Mouse (Mus musculus) midbrain, embryonic 15.5 days (tissue): ENCODE data around the gene Tlr9. TPM values are rescaled to one million over a fixed set of nuclear protein-coding genes. Genes with fewer than 3 reads are reported as not detected.

Experiments used
- ATAC-seq: fragments of 200-750 bp; cut with Nextera tagmentation; replicated peaks from 2 replicates; pipeline ENCODE4 v1.8.0; 2017; ENCODE audit warnings: moderate TSS enrichment
- H3K27ac ChIP-seq: fragments of 300-500 bp; sonication (generic); 2 replicates; pipeline ENCODE4 v1.5.1; 2015; ENCODE audit warnings: mild to moderate bottlenecking, inconsistent platforms
- H3K27me3 ChIP-seq: fragments of 300-500 bp; sonication (generic); replicated peaks from 2 replicates; pipeline ENCODE4 v1.6.1; 2015; ENCODE audit warnings: inconsistent platforms
- H3K36me3 ChIP-seq: fragments of 300-500 bp; sonication (generic); replicated peaks from 2 replicates; pipeline ENCODE4 v1.6.1; 2015; ENCODE audit warnings: inconsistent platforms
- H3K4me1 ChIP-seq: fragments of 300-500 bp; sonication (generic); 2 replicates; pipeline ENCODE4 v1.6.1; 2015; ENCODE audit warnings: inconsistent platforms
- H3K4me2 ChIP-seq: fragments of 300-500 bp; sonication (generic); 2 replicates; pipeline ENCODE4 v1.6.1; 2015; ENCODE audit warnings: inconsistent platforms, mild to moderate bottlenecking, moderate library complexity
- H3K4me3 ChIP-seq: fragments of 300-500 bp; sonication (generic); 2 replicates; pipeline ENCODE4 v1.5.1; 2015; ENCODE audit warnings: mild to moderate bottlenecking, inconsistent platforms
- H3K9ac ChIP-seq: fragments of 300-500 bp; sonication (generic); 2 replicates; pipeline ENCODE4 v1.6.1; 2015; ENCODE audit warnings: mild to moderate bottlenecking, inconsistent platforms
- H3K9me3 ChIP-seq: fragments of 300-500 bp; sonication (generic); 2 replicates; pipeline ENCODE4 v1.6.1; 2016; ENCODE audit warnings: inconsistent platforms
- WGBS: fragments of 180-500 bp; shearing (Covaris S2); methylation state at CpG from one replicate; pipeline ENCODE4 v1.1.7; 2015; ENCODE audit warnings: mixed read lengths; 5-methylcytosine and 5-hydroxymethylcytosine counted together
- polyA plus RNA-seq: library from polyadenylated mRNA; unstranded; fragments of >200 nt; fragmentation: Nextera tagmentation; extraction: Ambion mirVana; gene quantifications from 2 replicates; pipeline ENCODE4 v1.2.1, GENCODE M21; 2015

The Tlr9 gene
- 0.05 TPM in 1 of 2 replicates, not detected in the other for polyA plus RNA-seq

GRCm38 (mm10) chr9:106222261-106222851 lies at the start of gene Tlr9:
Tlr9 (plus strand) TSS chr9:106222598.
- ATAC-seq = no peak
- 82% methylated on average over 4 of the region's 4 CpGs for WGBS
- Histone ChIP-seq H3K9me3 (no peaks in the 10 kb centered on the region), H3K27me3 (no peaks in the 10 kb centered on the region), H3K4me3 (no peak within 1 kb of the TSS), H3K4me2 (no peak within 1 kb of the TSS), H3K27ac (no peak within 1 kb of the TSS), H3K36me3 (no peaks in the 10 kb centered on the region), H3K4me1 (peaks cover 11% of the 10 kb centered on the region; the same call in 1 of the 2 replicates), H3K9ac (no peak within 1 kb of the TSS)

GRCm38 (mm10) chr9:106173363-106173762 lies 49.0 kb upstream of the Tlr9 start:
- Histone ChIP-seq H3K36me3 (no peaks in the 10 kb centered on the region), H3K27me3 (no peaks in the 10 kb centered on the region), H3K4me3 (peak overlapping the region; percentile 98), H3K27ac (no peak overlapping the region), H3K9me3 (no peaks in the 10 kb centered on the region), H3K4me2 (peak overlapping the region; percentile 68), H3K9ac (no peak overlapping the region), H3K4me1 (peaks cover 51% of the 10 kb centered on the region)
- ATAC-seq = no peak
- WGBS = 63% methylated on average over 2 of the region's 2 CpGs

GRCm38 (mm10) chr9:106175552-106176200 lies 46.7 kb upstream of the Tlr9 start:
- 79% methylated on average over 3 of the region's 3 CpGs for WGBS
- no peak overlapping the region; the same call in 1 of the 2 replicates for H3K4me2 ChIP-seq
- ATAC-seq = no peak

GRCm38 (mm10) chr9:106176769-106177168 lies 45.6 kb upstream of the Tlr9 start:
- Histone ChIP-seq H3K9ac (no peak overlapping the region), H3K27me3 (no peaks in the 10 kb centered on the region), H3K36me3 (peaks cover 26% of the 10 kb centered on the region), H3K27ac (no peak overlapping the region), H3K9me3 (no peaks in the 10 kb centered on the region), H3K4me2 (no peak overlapping the region), H3K4me1 (peaks cover 43% of the 10 kb centered on the region), H3K4me3 (no peak overlapping the region)
- no peak for ATAC-seq
- 81% methylated on average over 5 of the region's 5 CpGs for WGBS

More at GRCm38 (mm10) chr9:106175552-106176200, 46.7 kb upstream of the Tlr9 start:
- Histone ChIP-seq H3K36me3 (peaks cover 15% of the 10 kb centered on the region; the same call in 1 of the 2 replicates), H3K27me3 (no peaks in the 10 kb centered on the region), H3K4me1 (peaks cover 43% of the 10 kb centered on the region), H3K9ac (no peak overlapping the region), H3K9me3 (no peaks in the 10 kb centered on the region), H3K4me3 (no peak overlapping the region), H3K27ac (no peak overlapping the region)

- no peak for ATAC-seq
- Histone ChIP-seq H3K27ac (no peak overlapping the region), H3K27me3 (no peaks in the 10 kb centered on the region), H3K9me3 (no peaks in the 10 kb centered on the region), H3K4me1 (peaks cover 35% of the 10 kb centered on the region), H3K36me3 (peaks cover 34% of the 10 kb centered on the region), H3K9ac (no peak overlapping the region), H3K4me2 (no peak overlapping the region), H3K4me3 (no peak overlapping the region)
- WGBS = 93% methylated on average over 6 of the region's 6 CpGs
Measured at GRCm38 (mm10) chr9:106177799-106178198, 44.6 kb upstream of the Tlr9 start.

- no peak overlapping the region for H3K27ac ChIP-seq
- H3K9me3 ChIP-seq = no peaks in the 10 kb centered on the region
- ATAC-seq = no peak
- H3K27me3 ChIP-seq = no peaks in the 10 kb centered on the region
- no peak overlapping the region for H3K9ac ChIP-seq
- no peak overlapping the region for H3K4me2 ChIP-seq
- 84% methylated on average over 2 of the region's 2 CpGs for WGBS
- H3K36me3 ChIP-seq = peaks cover 50% of the 10 kb centered on the region
- peaks cover 20% of the 10 kb centered on the region for H3K4me1 ChIP-seq
- H3K4me3 ChIP-seq = no peak overlapping the region
Measured at GRCm38 (mm10) chr9:106179454-106179853, 42.9 kb upstream of the Tlr9 start.

GRCm38 (mm10) chr9:106179964-106180363 lies 42.4 kb upstream of the Tlr9 start:
- no peak overlapping the region for H3K27ac ChIP-seq
- H3K4me3 ChIP-seq = no peak overlapping the region
- H3K4me2 ChIP-seq = no peak overlapping the region
- peaks cover 15% of the 10 kb centered on the region for H3K4me1 ChIP-seq
- H3K27me3 ChIP-seq = no peaks in the 10 kb centered on the region
- no peaks in the 10 kb centered on the region for H3K9me3 ChIP-seq
- no peak for ATAC-seq
- no peak overlapping the region for H3K9ac ChIP-seq
- H3K36me3 ChIP-seq = peaks cover 55% of the 10 kb centered on the region
- WGBS = 96% methylated on average over 3 of the region's 3 CpGs

GRCm38 (mm10) chr9:106182146-106182545 lies 40.3 kb upstream of the Tlr9 start:
- no peak overlapping the region for H3K27ac ChIP-seq
- H3K4me3 ChIP-seq = no peak overlapping the region
- WGBS = 95% methylated on average over 4 of the region's 4 CpGs
- H3K36me3 ChIP-seq = peaks cover 75% of the 10 kb centered on the region
- H3K9me3 ChIP-seq = no peaks in the 10 kb centered on the region
- H3K4me2 ChIP-seq = no peak overlapping the region
- ATAC-seq = no peak
- no peaks in the 10 kb centered on the region for H3K27me3 ChIP-seq
- H3K4me1 ChIP-seq = no peaks in the 10 kb centered on the region
- H3K9ac ChIP-seq = no peak overlapping the region

- Histone ChIP-seq H3K4me3 (no peak overlapping the region), H3K36me3 (peaks cover 88% of the 10 kb centered on the region), H3K9ac (no peak overlapping the region), H3K9me3 (no peaks in the 10 kb centered on the region), H3K27me3 (no peaks in the 10 kb centered on the region), H3K4me2 (no peak overlapping the region), H3K4me1 (no peaks in the 10 kb centered on the region), H3K27ac (no peak overlapping the region)
- 95% methylated on average over 5 of the region's 5 CpGs for WGBS
- ATAC-seq = no peak
Measured at GRCm38 (mm10) chr9:106183996-106184395, 38.4 kb upstream of the Tlr9 start.

- Histone ChIP-seq H3K36me3 (peaks cover 47% of the 10 kb centered on the region), H3K4me2 (no peak overlapping the region), H3K4me1 (peaks cover 10% of the 10 kb centered on the region), H3K27me3 (no peaks in the 10 kb centered on the region), H3K4me3 (no peak overlapping the region), H3K9ac (no peak overlapping the region), H3K27ac (no peak overlapping the region), H3K9me3 (no peaks in the 10 kb centered on the region)
- ATAC-seq = no peak
- WGBS = 81% methylated on average over 1 of the region's 1 CpGs
Measured at GRCm38 (mm10) chr9:106191355-106191754, 31.0 kb upstream of the Tlr9 start.

- no peak overlapping the region for H3K27ac ChIP-seq
- H3K9me3 ChIP-seq = no peaks in the 10 kb centered on the region
- no peak overlapping the region for H3K9ac ChIP-seq
- H3K4me1 ChIP-seq = peaks cover 10% of the 10 kb centered on the region
- no peak overlapping the region for H3K4me2 ChIP-seq
- 91% methylated on average over 8 of the region's 8 CpGs for WGBS
- no peaks in the 10 kb centered on the region for H3K27me3 ChIP-seq
- H3K4me3 ChIP-seq = no peak overlapping the region
- H3K36me3 ChIP-seq = peaks cover 40% of the 10 kb centered on the region
- no peak for ATAC-seq
Measured at GRCm38 (mm10) chr9:106192024-106192423, 30.4 kb upstream of the Tlr9 start.

- Histone ChIP-seq H3K4me2 (no peak overlapping the region), H3K9ac (no peak overlapping the region), H3K4me1 (peaks cover 12% of the 10 kb centered on the region), H3K9me3 (no peaks in the 10 kb centered on the region), H3K27me3 (no peaks in the 10 kb centered on the region), H3K4me3 (no peak overlapping the region), H3K27ac (no peak overlapping the region), H3K36me3 (peaks cover 30% of the 10 kb centered on the region)
- 91% methylated on average over 1 of the region's 1 CpGs for WGBS
- ATAC-seq = no peak
Measured at GRCm38 (mm10) chr9:106192998-106193397, 29.4 kb upstream of the Tlr9 start.
